Comparison of ENCODE assay signal across 27 mouse cellular contexts in genomic region chr15:10767535-10767934, GRCm38 (mm10). TPM values are rescaled to one million over a fixed set of nuclear protein-coding genes. Genes with fewer than 3 reads are reported as not detected.
DNase-seq lines count a peak whose midpoint lies in the region; ATAC-seq and TF ChIP-seq lines count a peak whose summit lies in the region.
"Had no signal": no experiment of that assay in that cellular context is flagged by ENCODE, and none has a peak within 500 bp of the region (broad histone marks: within the 10 kb centered on the region; RNA-seq: fewer than 3 reads in every experiment).

No protein-coding gene starts in this region.

- ATAC-seq in megakaryocyte, adult 5-6 weeks (ENCODE audit: poor library complexity, severe bottlenecking), result peak; percentile 83
- ATAC-seq: forebrain, embryonic 14.5 days; inflammation-experienced regulatory T-cells, adult 6 months; midbrain, embryonic 13.5 days had no signal

- H3K27ac ChIP-seq in heart, embryonic 10.5 days, result no peak overlapping the region
- peak overlapping the region; percentile 7 for H3K27ac ChIP-seq in bone marrow macrophage, adult 2 months (ENCODE audit: insufficient read depth, low read depth, low read length)
- H3K27ac ChIP-seq: embryonic facial prominence, embryonic 10.5 days; embryonic facial prominence, embryonic 15.5 days; hindbrain, embryonic 15.5 days; limb, embryonic 12.5 days; midbrain, embryonic 13.5 days; stomach, embryonic 15.5 days had no signal

- H3K36me3 ChIP-seq in heart, embryonic 10.5 days, result no peaks in the 10 kb centered on the region
- H3K36me3 ChIP-seq: embryonic facial prominence, embryonic 10.5 days; embryonic facial prominence, embryonic 15.5 days; heart, embryonic 12.5 days; hindbrain, embryonic 15.5 days; limb, embryonic 12.5 days; midbrain, embryonic 13.5 days; stomach, embryonic 15.5 days had no signal

- TF ChIP-seq POLR2A in bone marrow macrophage, adult 2 months (IDR thresholded peaks at IDR 0.05; ENCODE audit: borderline replicate concordance, low read depth, low read length), result no peak

- WGBS in heart, embryonic 10.5 days, result 65% methylated on average over 6 of the region's 6 CpGs

- no peaks in the 10 kb centered on the region for H3K9me3 ChIP-seq in heart, embryonic 10.5 days
- H3K9me3 ChIP-seq: embryonic facial prominence, embryonic 10.5 days; embryonic facial prominence, embryonic 15.5 days; heart, embryonic 12.5 days; hindbrain, embryonic 15.5 days; limb, embryonic 12.5 days; midbrain, embryonic 13.5 days; stomach, embryonic 15.5 days had no signal

- no peaks in the 10 kb centered on the region for H3K4me1 ChIP-seq in heart, embryonic 10.5 days
- H3K4me1 ChIP-seq in bone marrow macrophage, adult 2 months (ENCODE audit: control insufficient read depth, insufficient read depth, low read length), result peaks cover 37% of the 10 kb centered on the region
- H3K4me1 ChIP-seq: embryonic facial prominence, embryonic 10.5 days; embryonic facial prominence, embryonic 15.5 days; heart, embryonic 12.5 days; hindbrain, embryonic 15.5 days; midbrain, embryonic 13.5 days had no signal

- H3K27me3 ChIP-seq in heart, embryonic 10.5 days (ENCODE audit: insufficient read depth, poor library complexity, severe bottlenecking), result 0 out of 2 replicates have a peak, but pooled peaks cover 6% of the 10 kb centered on the region
- H3K27me3 ChIP-seq: embryonic facial prominence, embryonic 15.5 days; hindbrain, embryonic 15.5 days; limb, embryonic 12.5 days; midbrain, embryonic 13.5 days; stomach, embryonic 15.5 days had no signal

- H3K4me3 ChIP-seq in heart, embryonic 10.5 days, result no peak overlapping the region
- no peak overlapping the region for H3K4me3 ChIP-seq in bone marrow macrophage, adult 2 months (ENCODE audit: insufficient read depth, low read length)
- H3K4me3 ChIP-seq: embryonic facial prominence, embryonic 10.5 days; embryonic facial prominence, embryonic 15.5 days; heart, embryonic 12.5 days; hindbrain, embryonic 15.5 days; limb, embryonic 12.5 days; midbrain, embryonic 13.5 days; stomach, embryonic 15.5 days had no signal

- DNase-seq in heart, adult 11 months, result peak; percentile 35
- no peak for DNase-seq in heart, embryonic 10.5 days (ENCODE audit: low spot score)
- DNase-seq in kidney, postnatal 10 days, result no peak
- DNase-seq in embryo, embryonic 10 days (ENCODE audit: low spot score), result no peak
- DNase-seq in adrenal gland, adult 8-10 months, result no peak
- DNase-seq: adrenal gland, postnatal 36 days; cerebellum, postnatal 10 days; gastrocnemius, postnatal 14 days; heart, adult 18-20 months; heart, postnatal 4 days; kidney, adult 11 months; kidney, postnatal 25 days; lung, adult 2 months; lung, postnatal 10 days; right cerebral cortex, postnatal 25 days had no signal

- TF ChIP-seq CTCF in bone marrow macrophage, adult 2 months (IDR thresholded peaks at IDR 0.05; ENCODE audit: low read depth, low read length), result no peak

RNA-seq across cellular contexts. Expression of gene Rai14, which starts 53.1 kb away (rescaled TPM):
- 24.9 and 34.4 TPM in 2 replicates for polyA plus RNA-seq in heart, embryonic 10.5 days (2016; fragmentation: Nextera tagmentation; extraction: Ambion mirVana)
- polyA plus RNA-seq in bone marrow macrophage, adult 2 months (2012; ENCODE audit: insufficient read depth, insufficient read length, missing spikeins), result 4.4 and 6.2 TPM in 2 replicates
- 1.6 and 2.8 TPM in 2 replicates for total RNA-seq in megakaryocyte, adult 5-6 weeks (2015)
- total RNA-seq in megakaryocyte, adult 5-6 weeks (2017), result 2.5 and 3.0 TPM in 2 replicates
- 10 to 100 TPM; 23.7 to 42.1 (median 28.6) TPM for total RNA-seq in adrenal gland, adult 8-10 months (2022)
- total RNA-seq: neutrophil, adult 5-6 weeks had no signal

Comparison
In these comparisons a context has a peak if more than half of its experiments do, and no peak if none do; other contexts are left out.
1. RNA of gene Rai14, which starts 53.1 kb away (total RNA-seq): 23.7 to 42.1 TPM in adrenal gland, adult 8-10 months; 1.6 to 3.0 TPM in megakaryocyte, adult 5-6 weeks; every median in the first group is over 4 times any median in the second.